Mouse (Mus musculus): ENCODE results near the gene Gfod2. TPM values are rescaled to one million over a fixed set of nuclear protein-coding genes. Genes with fewer than 3 reads are reported as not detected.
A peak's percentile ranks its signal among the peaks of the same experiment; 100 is the strongest.

Gene Gfod2
- total and polyA plus RNA-seq, 3 experiments: 2.3 to 3.7 (median 3.7) TPM

- no peaks in the 10 kb centered on the region for H3K79me2 ChIP-seq (replicated peaks; ENCODE audit: control insufficient read depth, insufficient read depth, low read length)
- H3K27me3 ChIP-seq (ENCODE audit: control insufficient read depth, insufficient read depth, low read length): no peaks in the 10 kb centered on the region; the same call in 1 of the 2 replicates
- 8% methylated on average over 26 of the region's 26 CpGs for WGBS
- peak; percentile 73 to 82 for DNase-seq
- H3K36me3 ChIP-seq (ENCODE audit: control insufficient read depth, insufficient read depth, low read length): peaks cover 3% of the 10 kb centered on the region; the same call in 1 of the 2 replicates
- intact Hi-C loops (cut with DNase I): loop anchor here (1.0 to 2.0 kb wide), 3 partner anchors 49 to 119 kb away; partner anchors contain the start of genes Agrp and Atp6v0d1
- H3K4me3 ChIP-seq: peak within 1 kb of the TSS; percentile 26
- TF ChIP-seq CTCF (IDR thresholded peaks at IDR 0.05) (peak; percentile 85), POLR2A (IDR thresholded peaks at IDR 0.05; ENCODE audit: insufficient read depth, low read depth, low read length) (no peak), EP300 (IDR thresholded peaks at IDR 0.05; ENCODE audit: insufficient read depth, low read depth, low read length) (peak; percentile 56; the same call in 1 of the 2 replicates)
- no peak within 1 kb of the TSS for H3K27ac ChIP-seq
- H3K4me1 ChIP-seq (ENCODE audit: control insufficient read depth, insufficient read depth, low read length): no peaks in the 10 kb centered on the region
- H3K9ac ChIP-seq (ENCODE audit: low read depth, low read length): peak within 1 kb of the TSS; percentile 9; the same call in 1 of the 2 replicates
Measured at GRCm38 (mm10) chr8:105685796-105686308, 72.6 kb downstream of the Gfod2 start, which contains the start of gene Carmil2. TSS of gene Carmil2 (plus strand) at chr8:105686274.

DNA sequence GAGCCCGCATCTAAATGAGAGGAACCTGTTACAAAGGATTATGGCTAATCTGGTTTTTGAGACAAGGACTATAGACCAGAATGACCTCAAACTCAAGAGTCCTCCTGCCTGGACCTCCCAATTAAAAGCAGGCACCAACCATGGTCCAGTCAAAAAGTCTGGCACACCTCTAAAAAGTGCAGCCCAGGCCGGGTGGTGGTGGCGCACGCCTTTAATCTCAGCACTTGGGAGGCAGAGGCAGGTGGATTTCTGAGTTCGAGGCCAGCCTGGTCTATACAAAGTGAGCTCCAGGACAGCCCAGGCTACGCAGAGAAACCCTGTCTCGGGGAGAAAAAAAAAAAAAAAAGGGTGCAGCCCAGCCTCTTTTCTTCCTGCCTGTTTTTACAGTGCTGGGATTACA is 73.1 kb downstream of the Gfod2 start:
- Histone ChIP-seq H3K27me3 (ENCODE audit: control insufficient read depth, insufficient read depth, low read length) (no peaks in the 10 kb centered on the region; the same call in 1 of the 2 replicates), H3K36me3 (ENCODE audit: control insufficient read depth, insufficient read depth, low read length) (peaks cover 3% of the 10 kb centered on the region; the same call in 1 of the 2 replicates), H3K4me3 (no peak overlapping the region), H3K79me2 (replicated peaks; ENCODE audit: control insufficient read depth, insufficient read depth, low read length) (no peaks in the 10 kb centered on the region), H3K9ac (ENCODE audit: low read depth, low read length) (no peak overlapping the region), H3K4me1 (ENCODE audit: control insufficient read depth, insufficient read depth, low read length) (no peaks in the 10 kb centered on the region; the same call in 1 of the 2 replicates), H3K27ac (no peak overlapping the region)
- no peak for TF ChIP-seq EP300 (IDR thresholded peaks at IDR 0.05; ENCODE audit: insufficient read depth, low read depth, low read length)
- no peak for TF ChIP-seq POLR2A (IDR thresholded peaks at IDR 0.05; ENCODE audit: insufficient read depth, low read depth, low read length)
- no peak for TF ChIP-seq CTCF (IDR thresholded peaks at IDR 0.05)
- 62% methylated on average over 7 of the region's 7 CpGs for WGBS
- intact Hi-C loops (cut with DNase I): loop anchor here (1.0 kb wide), 2 partner anchors 48 to 63 kb away; partner anchors contain the start of gene Agrp
- DNase-seq: no peak

DNA sequence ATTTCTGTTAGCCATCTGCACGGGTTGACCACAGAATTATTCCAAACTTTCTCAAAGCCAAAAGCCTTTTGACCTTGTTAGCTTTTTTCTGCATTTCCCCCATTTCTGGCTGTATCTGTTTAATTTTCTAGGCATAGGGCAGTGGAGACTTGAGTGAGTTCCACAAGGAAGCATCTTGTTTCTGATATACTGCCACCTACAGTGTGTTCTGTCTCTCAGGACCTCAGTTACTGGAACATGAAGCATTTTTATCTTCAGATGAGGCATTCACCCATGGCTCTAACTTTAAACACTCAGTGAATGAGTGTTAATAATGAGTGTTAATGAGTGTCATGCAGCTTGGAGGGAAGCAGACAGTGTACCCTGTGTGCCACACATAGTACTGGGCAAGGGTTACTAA is 80.6 kb downstream of the Gfod2 start:
- H3K36me3 ChIP-seq (ENCODE audit: control insufficient read depth, insufficient read depth, low read length): peaks cover 6% of the 10 kb centered on the region

More for the DNA sequence above, 80.6 kb downstream of the Gfod2 start:
- Histone ChIP-seq H3K27me3 (ENCODE audit: control insufficient read depth, insufficient read depth, low read length) (no peaks in the 10 kb centered on the region), H3K4me1 (ENCODE audit: control insufficient read depth, insufficient read depth, low read length) (no peaks in the 10 kb centered on the region; the same call in 1 of the 2 replicates), H3K79me2 (replicated peaks; ENCODE audit: control insufficient read depth, insufficient read depth, low read length) (no peaks in the 10 kb centered on the region; the same call in 1 of the 2 replicates), H3K9ac (ENCODE audit: low read depth, low read length) (no peak overlapping the region), H3K27ac (no peak overlapping the region), H3K4me3 (no peak overlapping the region)
- DNase-seq: no peak
- intact Hi-C loops (cut with DNase I): no loop called here
- WGBS: 78% methylated on average over 1 of the region's 1 CpGs
- no peak for TF ChIP-seq EP300 (IDR thresholded peaks at IDR 0.05; ENCODE audit: insufficient read depth, low read depth, low read length)
- peak; percentile 45 for TF ChIP-seq CTCF (IDR thresholded peaks at IDR 0.05)

Other genes with a start within 250 kb of the Gfod2 start
- under 1 TPM in 1 of 2 experiments, not detected in 1; 0.23 TPM for gene Hsd11b2, start 239.9 kb downstream of the Gfod2 start, total RNA-seq (2021)
- gene Hsd11b2, start 239.9 kb downstream of the Gfod2 start, polyA plus RNA-seq (2012; rRNA removed): 0.08 and 0.32 TPM in 2 replicates
- gene Atp6v0d1, start 192.6 kb downstream of the Gfod2 start, total RNA-seq (2021): 10 to 100 TPM; 46.4 to 48.9 TPM
- gene Atp6v0d1, start 192.6 kb downstream of the Gfod2 start, polyA plus RNA-seq (2012; rRNA removed): 61.7 and 69.0 TPM in 2 replicates
- gene Ripor1, start 153.4 kb downstream of the Gfod2 start, total RNA-seq (2021): 10 to 100 TPM; 42.5 to 51.6 TPM
- gene Ripor1, start 153.4 kb downstream of the Gfod2 start, polyA plus RNA-seq (2012; rRNA removed): 39.2 TPM in 2 replicates
- gene Ctcf, start 122.1 kb downstream of the Gfod2 start, total RNA-seq (2021): 10 to 100 TPM; 41.4 to 41.9 TPM
- 9.3 and 13.6 TPM in 2 replicates for gene Ctcf, start 122.1 kb downstream of the Gfod2 start, polyA plus RNA-seq (2012; rRNA removed)
- not detected for gene Agrp, start 121.3 kb downstream of the Gfod2 start, total RNA-seq (2021)
- 0.31 TPM in 1 of 2 replicates, not detected in the other for gene Agrp, start 121.3 kb downstream of the Gfod2 start, polyA plus RNA-seq (2012; rRNA removed)
- gene Carmil2, start 72.4 kb downstream of the Gfod2 start, total RNA-seq (2021): under 1 TPM; 0.16 to 0.25 TPM
- gene Carmil2, start 72.4 kb downstream of the Gfod2 start, polyA plus RNA-seq (2012; rRNA removed): 0.29 and 1.4 TPM in 2 replicates
- gene Acd, start 57.6 kb downstream of the Gfod2 start, total RNA-seq (2021): 10 to 100 TPM in 1 of 2 experiments, 1 to 10 TPM in 1; 10.0 to 11.1 TPM
- 19.7 and 22.3 TPM in 2 replicates for gene Acd, start 57.6 kb downstream of the Gfod2 start, polyA plus RNA-seq (2012; rRNA removed)
- 1 to 10 TPM; 5.5 to 6.8 TPM for gene Pard6a, start 57.5 kb downstream of the Gfod2 start, total RNA-seq (2021)
- gene Pard6a, start 57.5 kb downstream of the Gfod2 start, polyA plus RNA-seq (2012; rRNA removed): 12.0 and 18.6 TPM in 2 replicates
- gene 4933405L10Rik, start 51.0 kb downstream of the Gfod2 start, total RNA-seq (2021): not detected
- not detected in 2 replicates for gene 4933405L10Rik, start 51.0 kb downstream of the Gfod2 start, polyA plus RNA-seq (2012; rRNA removed)
- gene Enkd1, start 50.5 kb downstream of the Gfod2 start, total RNA-seq (2021): 1 to 10 TPM; 1.4 to 1.9 TPM
- gene Enkd1, start 50.5 kb downstream of the Gfod2 start, polyA plus RNA-seq (2012; rRNA removed): 2.0 and 2.2 TPM in 2 replicates
- gene Ranbp10, start 68.7 kb upstream of the Gfod2 start, total RNA-seq (2021): 10 to 100 TPM; 18.0 to 18.5 TPM
- 20.0 and 22.3 TPM in 2 replicates for gene Ranbp10, start 68.7 kb upstream of the Gfod2 start, polyA plus RNA-seq (2012; rRNA removed)
- not detected for gene Tsnaxip1, start 69.1 kb upstream of the Gfod2 start, total RNA-seq (2021)
- gene Tsnaxip1, start 69.1 kb upstream of the Gfod2 start, polyA plus RNA-seq (2012; rRNA removed): 0.20 TPM in 1 of 2 replicates, not detected in the other
- gene Cenpt, start 94.6 kb upstream of the Gfod2 start, total RNA-seq (2021): 1 to 10 TPM; 2.3 to 2.7 TPM
- gene Cenpt, start 94.6 kb upstream of the Gfod2 start, polyA plus RNA-seq (2012; rRNA removed): 6.0 and 6.4 TPM in 2 replicates
- gene Thap11, start 96.5 kb upstream of the Gfod2 start, total RNA-seq (2021): 10 to 100 TPM; 26.8 to 30.1 TPM
- 33.0 and 42.2 TPM in 2 replicates for gene Thap11, start 96.5 kb upstream of the Gfod2 start, polyA plus RNA-seq (2012; rRNA removed)
- gene Nutf2, start 101.9 kb upstream of the Gfod2 start, total RNA-seq (2021): 10 to 100 TPM; 35.5 to 39.8 TPM
- 56.1 and 67.7 TPM in 2 replicates for gene Nutf2, start 101.9 kb upstream of the Gfod2 start, polyA plus RNA-seq (2012; rRNA removed)
- 10 to 100 TPM; 23.2 to 25.4 TPM for gene Edc4, start 122.2 kb upstream of the Gfod2 start, total RNA-seq (2021)
- gene Edc4, start 122.2 kb upstream of the Gfod2 start, polyA plus RNA-seq (2012; rRNA removed): 42.4 and 47.6 TPM in 2 replicates
- under 1 TPM; 0.41 to 0.57 TPM for gene Nrn1l, start 134.9 kb upstream of the Gfod2 start, total RNA-seq (2021)
- 1.0 and 1.6 TPM in 2 replicates for gene Nrn1l, start 134.9 kb upstream of the Gfod2 start, polyA plus RNA-seq (2012; rRNA removed)
- gene Pskh1, start 141.8 kb upstream of the Gfod2 start, total RNA-seq (2021): 10 to 100 TPM; 16.5 to 20.8 TPM
- gene Pskh1, start 141.8 kb upstream of the Gfod2 start, polyA plus RNA-seq (2012; rRNA removed): 28.7 and 39.7 TPM in 2 replicates
- under 1 TPM in 1 of 2 experiments, not detected in 1; 0.32 TPM for gene Ctrl, start 175.2 kb upstream of the Gfod2 start, total RNA-seq (2021)
- gene Ctrl, start 175.2 kb upstream of the Gfod2 start, polyA plus RNA-seq (2012; rRNA removed): 0.88 and 1.9 TPM in 2 replicates
- 10 to 100 TPM; 58.1 to 68.1 TPM for gene Psmb10, start 179.8 kb upstream of the Gfod2 start, total RNA-seq (2021)
- gene Psmb10, start 179.8 kb upstream of the Gfod2 start, polyA plus RNA-seq (2012; rRNA removed): 95.9 and 96.5 TPM in 2 replicates
- under 1 TPM; 0.70 to 0.84 TPM for gene Lcat, start 184.7 kb upstream of the Gfod2 start, total RNA-seq (2021)
- gene Lcat, start 184.7 kb upstream of the Gfod2 start, polyA plus RNA-seq (2012; rRNA removed): 3.9 and 4.1 TPM in 2 replicates
- gene Slc12a4, start 207.4 kb upstream of the Gfod2 start, total RNA-seq (2021): 10 to 100 TPM; 35.0 to 38.1 TPM
- gene Slc12a4, start 207.4 kb upstream of the Gfod2 start, polyA plus RNA-seq (2012; rRNA removed): 54.6 and 73.4 TPM in 2 replicates
- gene Dpep3, start 220.8 kb upstream of the Gfod2 start, total RNA-seq (2021): not detected
- 0.23 and 0.26 TPM in 2 replicates for gene Dpep3, start 220.8 kb upstream of the Gfod2 start, polyA plus RNA-seq (2012; rRNA removed)
- gene Dus2, start 232.7 kb upstream of the Gfod2 start, total RNA-seq (2021): 1 to 10 TPM; 9.1 to 9.4 TPM
- gene Dus2, start 232.7 kb upstream of the Gfod2 start, polyA plus RNA-seq (2012; rRNA removed): 7.8 and 11.9 TPM in 2 replicates
- gene Dpep2nb, start 247.3 kb upstream of the Gfod2 start, total RNA-seq (2021): not detected
- gene Dpep2nb, start 247.3 kb upstream of the Gfod2 start, polyA plus RNA-seq (2012; rRNA removed): not detected in 2 replicates

All from heart, adult 2 months (tissue).